Mouse (Mus musculus) thymus, adult 2 months (tissue): ENCODE measurements around the gene Mto1. TPM values are rescaled to one million over a fixed set of nuclear protein-coding genes. Genes with fewer than 3 reads are reported as not detected.
A peak's percentile ranks its signal among the peaks of the same experiment; 100 is the strongest.

Source experiments
- DNase-seq: peaks from one replicate; pipeline ENCODE4 v3.0.0; 2021
- H3K27ac ChIP-seq: fragments of 200-500 bp; 2 replicates; pipeline ENCODE4 v1.5.1; 2012; ENCODE audit warnings: low read length, control low read depth; ENCODE audit not compliant: control insufficient read depth, insufficient read depth
- H3K27me3 ChIP-seq: fragments of 200-500 bp; 2 replicates; pipeline ENCODE4 v1.6.1; 2012; ENCODE audit warnings: mild to moderate bottlenecking, low read length, moderate library complexity, mixed read lengths; ENCODE audit not compliant: control insufficient read depth, insufficient read depth
- H3K36me3 ChIP-seq: fragments of 200-500 bp; 2 replicates; pipeline ENCODE4 v1.6.1; 2012; ENCODE audit warnings: mild to moderate bottlenecking, low read length, moderate library complexity; ENCODE audit not compliant: control insufficient read depth, insufficient read depth
- H3K4me1 ChIP-seq: fragments of 200-500 bp; replicated peaks from 2 replicates; pipeline ENCODE4 v1.6.1; 2012; ENCODE audit warnings: low read length; ENCODE audit not compliant: control insufficient read depth, insufficient read depth
- H3K4me3 ChIP-seq: fragments of 200-500 bp; 2 replicates; pipeline ENCODE4 v1.5.1; 2012; ENCODE audit warnings: mild to moderate bottlenecking, low read length, control low read depth, moderate library complexity; ENCODE audit not compliant: control insufficient read depth, insufficient read depth
- CTCF ChIP-seq: fragments of 200-500 bp; IDR thresholded peaks from 2 replicates; pipeline ENCODE4 v1.5.1; 2012; ENCODE audit warnings: mild to moderate bottlenecking, control low read depth, low read length, moderate library complexity, borderline replicate concordance; ENCODE audit not compliant: control insufficient read depth, poor library complexity, insufficient read depth; ENCODE audit errors: extremely low read depth
- POLR2A ChIP-seq: fragments of 200-500 bp; IDR thresholded peaks from 2 replicates; pipeline ENCODE4 v1.6.1; 2012; ENCODE audit warnings: mild to moderate bottlenecking, low read length, control low read depth, moderate library complexity; ENCODE audit not compliant: control insufficient read depth, poor library complexity, insufficient read depth; ENCODE audit errors: extremely low read depth
- WGBS: fragments of 180-500 bp; shearing (Covaris S2); methylation state at CpG from one replicate; pipeline ENCODE4 v1.1.7; 2018; 5-methylcytosine and 5-hydroxymethylcytosine counted together
- polyA plus RNA-seq: library from polyadenylated mRNA; depleted of rRNA; stranded (reverse); fragments of >200 nt; gene quantifications from 2 replicates; pipeline ENCODE4 v1.2.3, GENCODE M21; 2012

Gene Mto1
- polyA plus RNA-seq, 1 experiment: 22.5 TPM

GRCm38 (mm10) chr9:78429551-78429950 is 18.5 kb upstream of the Mto1 start:
- Histone ChIP-seq H3K4me1 (peaks cover 12% of the 10 kb centered on the region), H3K4me3 (no peak overlapping the region), H3K27me3 (no peaks in the 10 kb centered on the region), H3K27ac (no peak overlapping the region), H3K36me3 (no peaks in the 10 kb centered on the region)
- no peak for DNase-seq
- 90% methylated on average over 2 of the region's 2 CpGs for WGBS
- no peak for TF ChIP-seq POLR2A
- no peak for TF ChIP-seq CTCF

- H3K27me3 ChIP-seq: no peaks in the 10 kb centered on the region
- no peak for DNase-seq
- H3K27ac ChIP-seq: no peak overlapping the region
- 87% methylated on average over 6 of the region's 6 CpGs for WGBS
- TF ChIP-seq POLR2A: no peak
- TF ChIP-seq CTCF: no peak
- peaks cover 12% of the 10 kb centered on the region for H3K4me1 ChIP-seq
- no peaks in the 10 kb centered on the region for H3K36me3 ChIP-seq
- no peak overlapping the region for H3K4me3 ChIP-seq
Measured at GRCm38 (mm10) chr9:78430486-78430885, 17.5 kb upstream of the Mto1 start.

- Histone ChIP-seq H3K36me3 (no peaks in the 10 kb centered on the region), H3K27ac (no peak overlapping the region), H3K4me3 (no peak overlapping the region), H3K27me3 (no peaks in the 10 kb centered on the region), H3K4me1 (peaks cover 8% of the 10 kb centered on the region)
- 94% methylated on average over 5 of the region's 5 CpGs for WGBS
- TF ChIP-seq POLR2A (no peak), CTCF (no peak)
- DNase-seq: no peak
Measured at GRCm38 (mm10) chr9:78432471-78432870, 15.5 kb upstream of the Mto1 start.

GRCm38 (mm10) chr9:78439426-78439825 is 8.6 kb upstream of the Mto1 start:
- Histone ChIP-seq H3K36me3 (no peaks in the 10 kb centered on the region), H3K27ac (no peak overlapping the region), H3K4me3 (no peak overlapping the region), H3K27me3 (no peaks in the 10 kb centered on the region; the same call in 1 of the 2 replicates), H3K4me1 (peaks cover 6% of the 10 kb centered on the region)
- no peak for TF ChIP-seq CTCF
- TF ChIP-seq POLR2A: no peak
- no peak for DNase-seq
- WGBS: 38% methylated on average over 5 of the region's 5 CpGs

DNA sequence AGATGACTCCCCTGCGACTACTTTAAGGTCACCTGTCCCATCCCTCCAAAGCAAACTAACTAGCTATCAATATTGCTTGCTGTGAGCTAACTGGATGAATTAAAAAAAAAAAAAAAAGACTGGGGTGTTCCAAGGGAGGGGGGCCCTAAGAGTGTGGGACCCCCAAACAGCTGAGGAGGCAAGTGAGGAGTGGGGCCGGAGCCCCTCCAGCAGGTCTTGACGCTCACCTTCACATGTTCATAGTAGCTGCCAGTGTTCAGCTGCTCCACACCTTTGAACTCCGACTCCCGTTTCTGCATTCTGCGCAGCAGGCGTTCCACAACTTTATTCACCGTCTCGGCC is 5.8 kb upstream of the Mto1 start:
- no peak for DNase-seq
- no peaks in the 10 kb centered on the region; the same call in 1 of the 2 replicates for H3K27me3 ChIP-seq
- WGBS: 3% methylated on average over 9 of the region's 9 CpGs
- peak overlapping the region; percentile 68 for H3K4me3 ChIP-seq
- no peaks in the 10 kb centered on the region for H3K36me3 ChIP-seq
- TF ChIP-seq POLR2A (no peak), CTCF (no peak)
- H3K4me1 ChIP-seq: peaks cover 6% of the 10 kb centered on the region
- no peak overlapping the region for H3K27ac ChIP-seq

- no peak within 1 kb of the TSS for H3K27ac ChIP-seq
- peaks cover 8% of the 10 kb centered on the region for H3K4me1 ChIP-seq
- H3K27me3 ChIP-seq: no peaks in the 10 kb centered on the region; the same call in 1 of the 2 replicates
- DNase-seq: peak; percentile 38
- TF ChIP-seq POLR2A: no peak
- no peak for TF ChIP-seq CTCF
- H3K36me3 ChIP-seq: no peaks in the 10 kb centered on the region
- WGBS: under 1% methylated on average over 81 of the region's 81 CpGs
- H3K4me3 ChIP-seq: peak within 1 kb of the TSS; percentile 68
Measured at GRCm38 (mm10) chr9:78442579-78443392, 5.2 kb upstream of the Mto1 start, which contains the start of gene Cgas. TSS of gene Cgas (minus strand) at chr9:78443237.
